Mouse (Mus musculus): Measurements from ENCODE around the gene Chrna1.

GRCm38 (mm10) chr2:73579168-73579567 lies 970 bp downstream of the Chrna1 start:
- no peak for TF ChIP-seq POLR2A (IDR thresholded peaks at IDR 0.05; ENCODE audit: insufficient read length, low read depth)
- peak in 2 of 3 experiments; percentile 78 to 85 for TF ChIP-seq MYOD1 (IDR thresholded peaks at IDR 0.05; ENCODE audit: control insufficient read depth in 1 of 3, insufficient read length in 2 of 3, low read depth in 2 of 3)
- no peak for TF ChIP-seq CEBPB (IDR thresholded peaks at IDR 0.05; ENCODE audit: insufficient read depth, poor library complexity, severe bottlenecking)
- TF ChIP-seq POLR2AphosphoS2 (IDR thresholded peaks at IDR 0.05; ENCODE audit: insufficient read length, low read depth) = peak; percentile 57
- peak; percentile 65 for TF ChIP-seq TCF12 (IDR thresholded peaks at IDR 0.05; ENCODE audit: insufficient read depth, poor library complexity, severe bottlenecking)
- no peak for TF ChIP-seq SRF (IDR thresholded peaks at IDR 0.05; ENCODE audit: control insufficient read depth, insufficient read length, low read depth)
- no peak for TF ChIP-seq E2F4 (IDR thresholded peaks at IDR 0.05; ENCODE audit: insufficient read depth)

All from myocyte (in vitro differentiated cells).